Mouse (Mus musculus) layer of hippocampus, adult 2 months (tissue): ENCODE measurements around the gene Abca1. TPM values are rescaled to one million over a fixed set of nuclear protein-coding genes. Genes with fewer than 3 reads are reported as not detected.
A peak's percentile ranks its signal among the peaks of the same experiment; 100 is the strongest.

ENCODE experiments used
- DNase-seq, 2 experiments: peaks; one replicate each; pipeline ENCODE4 v3.0.0; 2022; ENCODE audit warnings: low spot score in 2 of 2
- H3K27ac ChIP-seq: fragments of 200-600 bp; 2 replicates; pipeline ENCODE4 v1.8.1; 2022
- H3K4me3 ChIP-seq: fragments of 200-600 bp; 2 replicates; pipeline ENCODE4 v1.8.1; 2022; ENCODE audit warnings: mild to moderate bottlenecking
- CTCF ChIP-seq: fragments of 200-600 bp; conservative IDR thresholded peaks from 2 replicates; pipeline ENCODE4 v1.8.1; 2022; ENCODE audit warnings: antibody characterized with exemption, mild to moderate bottlenecking, moderate library complexity
- total RNA-seq, 2 experiments: library from RNA; stranded (reverse); gene quantifications; 2 replicates each; pipeline ENCODE4 v1.2.3; 2021

Gene Abca1
- total RNA-seq, 2 experiments from 2014 or later: 20.7 to 22.3 TPM

GRCm38 (mm10) chr4:53109381-53109928 is 50.2 kb downstream of the Abca1 start:
- no peak for DNase-seq
- H3K4me3 ChIP-seq: no peak overlapping the region
- TF ChIP-seq CTCF: no peak
- H3K27ac ChIP-seq: no peak overlapping the region

GRCm38 (mm10) chr4:53108194-53108593 is 51.5 kb downstream of the Abca1 start:
- no peak for TF ChIP-seq CTCF
- H3K27ac ChIP-seq: 0 out of 2 replicates have a peak overlapping the region, but pooled peaks have one; percentile 18
- no peak for DNase-seq

GRCm38 (mm10) chr4:53106732-53107131 is 53.0 kb downstream of the Abca1 start:
- Histone ChIP-seq H3K27ac (no peak overlapping the region), H3K4me3 (no peak overlapping the region)
- no peak for DNase-seq
- TF ChIP-seq CTCF: no peak

More at GRCm38 (mm10) chr4:53108194-53108593, 51.5 kb downstream of the Abca1 start:
- H3K4me3 ChIP-seq: no peak overlapping the region

GRCm38 (mm10) chr4:53106071-53106470 is 53.6 kb downstream of the Abca1 start:
- no peak for TF ChIP-seq CTCF
- Histone ChIP-seq H3K27ac (no peak overlapping the region), H3K4me3 (no peak overlapping the region)
- DNase-seq: no peak

- 0 out of 2 replicates have a peak, but pooled peaks have one; percentile 10 for TF ChIP-seq CTCF
- Histone ChIP-seq H3K4me3 (no peak overlapping the region), H3K27ac (no peak overlapping the region)
- DNase-seq: no peak
Observed at GRCm38 (mm10) chr4:53104634-53105033, 55.1 kb downstream of the Abca1 start.

GRCm38 (mm10) chr4:53102529-53102928 is 57.2 kb downstream of the Abca1 start:
- TF ChIP-seq CTCF: no peak
- no peak for DNase-seq
- no peak overlapping the region for H3K4me3 ChIP-seq
- H3K27ac ChIP-seq: no peak overlapping the region

- peak overlapping the region; percentile 46; the same call in 1 of the 2 replicates for H3K27ac ChIP-seq
- TF ChIP-seq CTCF: no peak
- no peak overlapping the region for H3K4me3 ChIP-seq
- DNase-seq: no peak
Observed at GRCm38 (mm10) chr4:53101306-53101705, 58.4 kb downstream of the Abca1 start.

GRCm38 (mm10) chr4:53100492-53100891 is 59.2 kb downstream of the Abca1 start:
- no peak for TF ChIP-seq CTCF
- Histone ChIP-seq H3K27ac (0 out of 2 replicates have a peak overlapping the region, but pooled peaks have one; percentile 46), H3K4me3 (no peak overlapping the region)
- no peak for DNase-seq

GRCm38 (mm10) chr4:53094850-53095249 is 64.8 kb downstream of the Abca1 start:
- DNase-seq: no peak
- Histone ChIP-seq H3K4me3 (no peak overlapping the region), H3K27ac (no peak overlapping the region)
- no peak for TF ChIP-seq CTCF

- TF ChIP-seq CTCF: no peak
- Histone ChIP-seq H3K4me3 (no peak overlapping the region), H3K27ac (no peak overlapping the region)
- DNase-seq: no peak
Observed at GRCm38 (mm10) chr4:53094331-53094730, 65.4 kb downstream of the Abca1 start.

- no peak for TF ChIP-seq CTCF
- no peak overlapping the region for H3K27ac ChIP-seq
- no peak overlapping the region for H3K4me3 ChIP-seq
- no peak for DNase-seq
Observed at GRCm38 (mm10) chr4:53093615-53094014, 66.1 kb downstream of the Abca1 start.

GRCm38 (mm10) chr4:53089641-53090040 is 70.1 kb downstream of the Abca1 start:
- TF ChIP-seq CTCF: no peak
- no peak overlapping the region for H3K4me3 ChIP-seq
- H3K27ac ChIP-seq: no peak overlapping the region
- no peak for DNase-seq

- DNase-seq: no peak
- Histone ChIP-seq H3K4me3 (no peak overlapping the region), H3K27ac (no peak overlapping the region)
- no peak for TF ChIP-seq CTCF
Observed at GRCm38 (mm10) chr4:53088999-53089398, 70.7 kb downstream of the Abca1 start.

- no peak overlapping the region for H3K4me3 ChIP-seq
- no peak overlapping the region for H3K27ac ChIP-seq
- no peak for TF ChIP-seq CTCF
- DNase-seq: no peak
Observed at GRCm38 (mm10) chr4:53086636-53087035, 73.1 kb downstream of the Abca1 start.
